Mouse (Mus musculus) limb, embryonic 11.5 days (tissue): ENCODE results near the gene Gltp. TPM values are rescaled to one million over a fixed set of nuclear protein-coding genes. Genes with fewer than 3 reads are reported as not detected.

ENCODE experiments used
- ATAC-seq: fragments of 200-750 bp; cut with Nextera tagmentation; 2 replicates; pipeline ENCODE4 v1.8.0; 2017; ENCODE audit warnings: low read depth; ENCODE audit not compliant: insufficient number of reproducible peaks, low FRiP score, low TSS enrichment
- DNase-seq: peaks from one replicate; pipeline ENCODE4 v3.0.0-alpha.2; 2015; ENCODE audit warnings: low spot score
- H3K27ac ChIP-seq: fragments of 300-500 bp; sonication (generic); replicated peaks from 2 replicates; pipeline ENCODE4 v1.5.1; 2014; ENCODE audit warnings: low read depth, mild to moderate bottlenecking, low read length
- H3K27me3 ChIP-seq: fragments of 300-500 bp; sonication (generic); 2 replicates; pipeline ENCODE4 v1.6.1; 2014; ENCODE audit warnings: mild to moderate bottlenecking, low read length, mixed read lengths; ENCODE audit not compliant: control insufficient read depth, insufficient read depth
- H3K36me3 ChIP-seq: fragments of 300-500 bp; sonication (generic); 2 replicates; pipeline ENCODE4 v1.6.1; 2014; ENCODE audit warnings: mild to moderate bottlenecking, low read length, moderate library complexity, mixed read lengths; ENCODE audit not compliant: control insufficient read depth, insufficient read depth
- H3K4me1 ChIP-seq: fragments of 300-500 bp; sonication (generic); 2 replicates; pipeline ENCODE4 v1.6.1; 2014; ENCODE audit warnings: low read length, mixed read lengths; ENCODE audit not compliant: control insufficient read depth, insufficient read depth
- H3K4me2 ChIP-seq: fragments of 300-500 bp; sonication (generic); 2 replicates; pipeline ENCODE4 v1.6.1; 2014; ENCODE audit warnings: low read depth, mild to moderate bottlenecking, moderate library complexity; ENCODE audit not compliant: severe bottlenecking
- H3K4me3 ChIP-seq: fragments of 300-500 bp; sonication (generic); 2 replicates; pipeline ENCODE4 v1.5.1; 2014; ENCODE audit warnings: low read depth, low read length
- H3K9ac ChIP-seq: fragments of 300-500 bp; sonication (generic); 2 replicates; pipeline ENCODE4 v1.6.1; 2014; ENCODE audit warnings: mild to moderate bottlenecking, low read length
- H3K9me3 ChIP-seq: fragments of 300-500 bp; sonication (generic); 2 replicates; pipeline ENCODE4 v1.6.1; 2016; ENCODE audit warnings: low read length; ENCODE audit not compliant: control insufficient read depth
- WGBS: fragments of 180-500 bp; shearing (Covaris S2); extraction: QIAGEN DNeasy Blood & Tissue Kit; methylation state at CpG from one replicate; pipeline ENCODE4 v1.1.7; 2014; 5-methylcytosine and 5-hydroxymethylcytosine counted together
- polyA plus RNA-seq: library from polyadenylated mRNA; unstranded; fragments of >200 nt; fragmentation: Nextera tagmentation; extraction: Ambion mirVana; gene quantifications from 2 replicates; pipeline ENCODE4 v1.2.1, GENCODE M21; 2014

Gene Gltp
- polyA plus RNA-seq, 1 experiment from 2014 or later: 69.0 TPM

DNA sequence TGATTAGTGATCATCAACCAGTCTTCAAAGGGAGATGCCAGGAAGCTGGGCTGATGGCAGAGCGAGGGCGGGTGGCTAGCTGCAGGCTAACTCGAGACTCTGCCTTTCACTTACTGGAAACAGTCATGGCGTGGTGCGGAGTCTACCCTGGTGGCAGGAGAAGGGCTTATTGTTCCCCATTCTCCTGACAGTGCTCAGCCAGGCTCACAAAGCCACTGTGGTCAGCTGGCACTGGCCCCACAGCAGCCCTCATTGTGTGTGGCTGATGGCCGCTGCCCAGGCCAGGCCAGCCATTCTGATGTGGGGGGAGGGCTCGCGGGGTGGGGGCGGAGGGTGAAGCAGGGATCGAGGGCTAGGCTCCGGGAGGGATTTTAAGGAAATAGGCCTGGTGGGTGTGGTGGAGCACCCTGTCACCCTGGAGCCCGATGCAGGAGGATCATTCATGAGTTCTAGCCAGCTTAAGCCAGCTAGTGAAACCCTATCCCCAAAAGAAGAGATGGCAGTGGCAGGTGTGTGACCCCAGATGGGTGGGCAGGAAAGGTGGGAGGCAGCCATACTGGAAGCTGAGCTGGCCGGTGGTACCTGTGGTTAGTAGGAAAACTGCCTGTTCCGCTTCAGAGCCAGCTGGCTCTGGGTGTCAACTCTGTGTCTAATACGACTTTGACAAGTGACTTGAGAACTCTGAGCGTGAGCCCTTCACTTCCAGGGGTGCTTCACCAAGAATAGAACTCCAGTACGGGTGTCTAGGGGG, 10.8 kb downstream of the Gltp start:
- 71% methylated on average over 17 of the region's 17 CpGs for WGBS
- Histone ChIP-seq H3K27me3 (no peaks in the 10 kb centered on the region), H3K4me2 (no peak overlapping the region), H3K4me1 (peaks cover 11% of the 10 kb centered on the region), H3K36me3 (peaks cover 2% of the 10 kb centered on the region; the same call in 1 of the 2 replicates), H3K9ac (no peak overlapping the region), H3K9me3 (no peaks in the 10 kb centered on the region), H3K27ac (0 out of 2 replicates have a peak overlapping the region, but pooled peaks have one; percentile 42), H3K4me3 (no peak overlapping the region)
- no peak for DNase-seq
- ATAC-seq: no peak

GRCm38 (mm10) chr5:114674594-114674993, 16.2 kb downstream of the Gltp start:
- DNase-seq (no peak), ATAC-seq (no peak)
- Histone ChIP-seq H3K4me1 (no peaks in the 10 kb centered on the region; the same call in 1 of the 2 replicates), H3K4me2 (no peak overlapping the region), H3K4me3 (no peak overlapping the region), H3K9ac (no peak overlapping the region), H3K9me3 (no peaks in the 10 kb centered on the region), H3K27ac (no peak overlapping the region), H3K36me3 (peaks cover 5% of the 10 kb centered on the region; the same call in 1 of the 2 replicates), H3K27me3 (no peaks in the 10 kb centered on the region)
- WGBS: 85% methylated on average over 8 of the region's 8 CpGs

DNA sequence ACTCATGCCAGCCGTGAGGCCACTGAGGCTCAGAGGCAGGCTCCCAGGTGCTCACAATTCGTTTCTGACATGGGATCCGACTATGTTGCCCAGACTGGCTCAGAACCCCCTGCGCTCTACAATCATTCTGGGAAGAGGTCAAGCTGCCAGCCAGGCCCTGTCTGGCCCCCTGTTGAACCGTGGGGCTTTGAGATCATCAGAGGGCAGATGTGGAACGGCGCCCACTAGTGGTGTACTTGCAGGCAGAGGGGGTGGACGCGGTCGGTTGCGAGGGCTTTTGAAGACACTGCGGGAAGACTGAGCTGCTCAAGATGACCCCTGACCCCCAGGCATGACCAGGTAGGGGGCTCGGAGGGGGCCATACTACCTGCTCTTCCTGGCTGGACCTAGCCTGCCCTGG, 17.7 kb downstream of the Gltp start:
- 85% methylated on average over 13 of the region's 13 CpGs for WGBS
- Histone ChIP-seq H3K4me3 (no peak overlapping the region), H3K4me2 (no peak overlapping the region), H3K9me3 (no peaks in the 10 kb centered on the region), H3K27me3 (no peaks in the 10 kb centered on the region), H3K4me1 (no peaks in the 10 kb centered on the region), H3K9ac (no peak overlapping the region), H3K27ac (no peak overlapping the region), H3K36me3 (peaks cover 5% of the 10 kb centered on the region; the same call in 1 of the 2 replicates)
- DNase-seq (no peak), ATAC-seq (no peak)

GRCm38 (mm10) chr5:114669014-114669413, 21.8 kb downstream of the Gltp start:
- no peak for DNase-seq
- H3K9me3 ChIP-seq: no peaks in the 10 kb centered on the region
- H3K27me3 ChIP-seq: no peaks in the 10 kb centered on the region
- no peak overlapping the region for H3K4me2 ChIP-seq
- 94% methylated on average over 5 of the region's 5 CpGs for WGBS
- H3K36me3 ChIP-seq: peaks cover under 1% of the 10 kb centered on the region; the same call in 1 of the 2 replicates
- H3K4me1 ChIP-seq: no peaks in the 10 kb centered on the region
- no peak overlapping the region for H3K9ac ChIP-seq
- no peak overlapping the region for H3K4me3 ChIP-seq
- no peak for ATAC-seq
- H3K27ac ChIP-seq: no peak overlapping the region

GRCm38 (mm10) chr5:114667228-114667856, 23.4 kb downstream of the Gltp start:
- H3K36me3 ChIP-seq: no peaks in the 10 kb centered on the region; the same call in 1 of the 2 replicates
- peak overlapping the region; percentile 42 for H3K4me2 ChIP-seq
- no peak overlapping the region for H3K27ac ChIP-seq
- H3K4me1 ChIP-seq: no peaks in the 10 kb centered on the region
- WGBS: 5% methylated on average over 36 of the region's 36 CpGs
- H3K27me3 ChIP-seq: no peaks in the 10 kb centered on the region
- ATAC-seq (peak; percentile 77; the same call in 1 of the 2 replicates), DNase-seq (peak; percentile 100)
- no peak overlapping the region for H3K9ac ChIP-seq
- no peaks in the 10 kb centered on the region for H3K9me3 ChIP-seq
- no peak overlapping the region for H3K4me3 ChIP-seq

GRCm38 (mm10) chr5:114666659-114667058, 24.1 kb downstream of the Gltp start:
- no peaks in the 10 kb centered on the region for H3K4me1 ChIP-seq
- H3K9ac ChIP-seq: no peak overlapping the region
- DNase-seq (no peak), ATAC-seq (no peak)
- no peaks in the 10 kb centered on the region for H3K9me3 ChIP-seq
- no peak overlapping the region for H3K4me2 ChIP-seq
- H3K27ac ChIP-seq: no peak overlapping the region
- WGBS: 62% methylated on average over 1 of the region's 1 CpGs
- no peaks in the 10 kb centered on the region for H3K27me3 ChIP-seq
- no peaks in the 10 kb centered on the region; the same call in 1 of the 2 replicates for H3K36me3 ChIP-seq
- no peak overlapping the region for H3K4me3 ChIP-seq

GRCm38 (mm10) chr5:114664750-114665149, 26.0 kb downstream of the Gltp start:
- 68% methylated on average over 7 of the region's 7 CpGs for WGBS
- Histone ChIP-seq H3K27me3 (peaks cover under 1% of the 10 kb centered on the region; the same call in 1 of the 2 replicates), H3K36me3 (no peaks in the 10 kb centered on the region), H3K27ac (no peak overlapping the region), H3K9ac (no peak overlapping the region; the same call in 1 of the 2 replicates), H3K4me2 (no peak overlapping the region), H3K4me3 (no peak overlapping the region), H3K9me3 (no peaks in the 10 kb centered on the region), H3K4me1 (no peaks in the 10 kb centered on the region)
- ATAC-seq (no peak), DNase-seq (no peak)

DNA sequence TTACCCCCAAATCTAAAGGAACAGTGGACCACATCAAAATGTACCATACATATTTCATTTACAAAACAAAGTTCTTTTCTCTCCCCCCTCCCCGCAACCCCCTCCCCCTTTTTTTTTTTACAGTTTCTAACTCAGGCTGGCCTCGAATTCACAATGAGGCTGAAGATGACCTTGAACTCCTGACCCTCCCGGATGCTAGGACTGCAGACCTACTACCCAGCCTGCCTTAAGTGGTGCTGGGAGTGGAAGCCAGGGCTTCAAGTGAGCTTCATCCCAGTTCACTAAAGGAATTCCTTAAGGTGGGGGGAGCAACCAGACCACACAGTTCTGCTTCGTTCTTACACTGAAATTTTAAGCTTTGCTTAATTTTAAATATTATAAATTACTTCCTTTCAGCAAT, 26.6 kb downstream of the Gltp start:
- H3K27ac ChIP-seq: no peak overlapping the region
- H3K36me3 ChIP-seq: no peaks in the 10 kb centered on the region
- H3K4me2 ChIP-seq: no peak overlapping the region
- H3K9me3 ChIP-seq: no peaks in the 10 kb centered on the region
- ATAC-seq (no peak), DNase-seq (no peak)
- no peaks in the 10 kb centered on the region for H3K4me1 ChIP-seq
- peaks cover 6% of the 10 kb centered on the region for H3K27me3 ChIP-seq
- no peak overlapping the region for H3K4me3 ChIP-seq
- WGBS: 86% methylated on average over 4 of the region's 4 CpGs
- no peak overlapping the region for H3K9ac ChIP-seq
